Mouse (Mus musculus) kidney, adult 2 months (tissue): ENCODE measurements around the gene Tmem104. TPM values are rescaled to one million over a fixed set of nuclear protein-coding genes. Genes with fewer than 3 reads are reported as not detected.

Source experiments
- DNase-seq: peaks from one replicate; pipeline ENCODE4 v3.0.0; 2021
- H3K27ac ChIP-seq: fragments of 200-500 bp; 2 replicates; pipeline ENCODE4 v1.5.1; 2012; ENCODE audit warnings: low read depth, low read length, control low read depth, inconsistent platforms; ENCODE audit not compliant: insufficient read depth
- H3K27me3 ChIP-seq: fragments of 200-500 bp; replicated peaks from 2 replicates; pipeline ENCODE4 v1.6.1; 2012; ENCODE audit warnings: mild to moderate bottlenecking, moderate library complexity, low read length, inconsistent platforms; ENCODE audit not compliant: control insufficient read depth, insufficient read depth
- H3K36me3 ChIP-seq: fragments of 200-500 bp; 2 replicates; pipeline ENCODE4 v1.6.1; 2012; ENCODE audit warnings: mild to moderate bottlenecking, moderate library complexity, low read length, inconsistent platforms; ENCODE audit not compliant: control insufficient read depth, insufficient read depth
- H3K4me1 ChIP-seq: fragments of 200-500 bp; 2 replicates; pipeline ENCODE4 v1.6.1; 2011; ENCODE audit warnings: low read length; ENCODE audit not compliant: control insufficient read depth, insufficient read depth
- H3K4me3 ChIP-seq: fragments of 200-500 bp; 2 replicates; pipeline ENCODE4 v1.5.1; 2011; ENCODE audit warnings: mild to moderate bottlenecking, low read depth, low read length, control low read depth; ENCODE audit not compliant: insufficient read depth
- CTCF ChIP-seq: fragments of 200-500 bp; conservative IDR thresholded peaks from 2 replicates; pipeline ENCODE4 v1.5.1; 2011; ENCODE audit warnings: low read depth, mild to moderate bottlenecking, control low read depth, low read length, moderate library complexity, mixed read lengths; ENCODE audit not compliant: insufficient read depth, insufficient read length
- POLR2A ChIP-seq: fragments of 200-500 bp; IDR thresholded peaks from one replicate; pipeline ENCODE4 v1.6.1; 2011; ENCODE audit warnings: low read depth, low read length, control low read depth
- WGBS: fragments of 180-500 bp; shearing (Covaris S2); methylation state at CpG from one replicate; pipeline ENCODE4 v1.1.7; 2018; 5-methylcytosine and 5-hydroxymethylcytosine counted together
- polyA plus RNA-seq: library from polyadenylated mRNA; depleted of rRNA; stranded (reverse); fragments of >200 nt; gene quantifications from 2 replicates; pipeline ENCODE4 v1.2.3, GENCODE M21; 2012

Tmem104 gene
- polyA plus RNA-seq, 1 experiment, result 14.8 TPM

- peaks cover 3% of the 10 kb centered on the region; the same call in 1 of the 2 replicates for H3K4me1 ChIP-seq
- H3K27ac ChIP-seq, result peak within 1 kb of the TSS; percentile 88
- H3K36me3 ChIP-seq, result no peaks in the 10 kb centered on the region
- peak within 1 kb of the TSS; percentile 69 for H3K4me3 ChIP-seq
- peak; percentile 94 for TF ChIP-seq POLR2A
- TF ChIP-seq CTCF, result no peak
- DNase-seq, result peak; percentile 100
- WGBS, result under 1% methylated on average over 42 of the region's 42 CpGs
- H3K27me3 ChIP-seq, result no peaks in the 10 kb centered on the region
Observed at GRCm38 (mm10) chr11:115276780-115277603, 89.7 kb downstream of the Tmem104 start, which contains the start of gene Fdxr. Gene Fdxr, minus strand, starts transcription at chr11:115277050.

- Histone ChIP-seq H3K36me3 (no peaks in the 10 kb centered on the region), H3K27ac (peak overlapping the region; percentile 88), H3K27me3 (no peaks in the 10 kb centered on the region), H3K4me1 (peaks cover 3% of the 10 kb centered on the region; the same call in 1 of the 2 replicates), H3K4me3 (peak overlapping the region; percentile 62)
- TF ChIP-seq POLR2A (no peak), CTCF (no peak)
- 13% methylated on average over 7 of the region's 7 CpGs for WGBS
- DNase-seq, result no peak
Observed at GRCm38 (mm10) chr11:115277604-115277975, 90.3 kb downstream of the Tmem104 start.

- Histone ChIP-seq H3K4me3 (no peak overlapping the region), H3K27ac (no peak overlapping the region), H3K36me3 (no peaks in the 10 kb centered on the region), H3K4me1 (peaks cover 3% of the 10 kb centered on the region; the same call in 1 of the 2 replicates), H3K27me3 (no peaks in the 10 kb centered on the region)
- TF ChIP-seq POLR2A (no peak), CTCF (no peak)
- no peak for DNase-seq
- WGBS, result 74% methylated on average over 6 of the region's 6 CpGs
Observed at GRCm38 (mm10) chr11:115278176-115278575, 90.9 kb downstream of the Tmem104 start.

- 87% methylated on average over 1 of the region's 1 CpGs for WGBS
- no peak for DNase-seq
- H3K27ac ChIP-seq, result no peak overlapping the region
- H3K27me3 ChIP-seq, result no peaks in the 10 kb centered on the region
- peaks cover 3% of the 10 kb centered on the region; the same call in 1 of the 2 replicates for H3K4me1 ChIP-seq
- H3K4me3 ChIP-seq, result no peak overlapping the region
- TF ChIP-seq CTCF (no peak), POLR2A (no peak)
- H3K36me3 ChIP-seq, result no peaks in the 10 kb centered on the region
Observed at GRCm38 (mm10) chr11:115279726-115280125, 92.4 kb downstream of the Tmem104 start.

- 67% methylated on average over 8 of the region's 8 CpGs for WGBS
- Histone ChIP-seq H3K27ac (peak overlapping the region; percentile 51; the same call in 1 of the 2 replicates), H3K27me3 (no peaks in the 10 kb centered on the region), H3K36me3 (no peaks in the 10 kb centered on the region), H3K4me3 (no peak overlapping the region), H3K4me1 (peaks cover 3% of the 10 kb centered on the region; the same call in 1 of the 2 replicates)
- TF ChIP-seq POLR2A (no peak), CTCF (no peak)
- DNase-seq, result no peak
Observed at GRCm38 (mm10) chr11:115282295-115282694, 95.0 kb downstream of the Tmem104 start.

GRCm38 (mm10) chr11:115282723-115283485, 95.6 kb downstream of the Tmem104 start:
- Histone ChIP-seq H3K36me3 (no peaks in the 10 kb centered on the region), H3K4me3 (no peak overlapping the region), H3K4me1 (no peaks in the 10 kb centered on the region), H3K27me3 (no peaks in the 10 kb centered on the region), H3K27ac (peak overlapping the region; percentile 41; the same call in 1 of the 2 replicates)
- WGBS, result 77% methylated on average over 8 of the region's 8 CpGs
- TF ChIP-seq POLR2A, result no peak
- TF ChIP-seq CTCF, result no peak
- peak; percentile 33 for DNase-seq

GRCm38 (mm10) chr11:115283486-115283765, 96.1 kb downstream of the Tmem104 start:
- Histone ChIP-seq H3K36me3 (no peaks in the 10 kb centered on the region), H3K27me3 (no peaks in the 10 kb centered on the region), H3K27ac (no peak overlapping the region), H3K4me3 (no peak overlapping the region), H3K4me1 (no peaks in the 10 kb centered on the region)
- TF ChIP-seq POLR2A, result no peak
- no peak for TF ChIP-seq CTCF
- no peak for DNase-seq
- WGBS, result 74% methylated on average over 9 of the region's 9 CpGs
